Mouse (Mus musculus) brain, adult 2 months (tissue): ENCODE results near the gene Nkap.
"Not testable (repeated sequence)": the region's sequence is repeated elsewhere in the genome, so short reads cannot be mapped to it uniquely, and the experiment has no call there.

ENCODE experiments used
- DNase-seq: peaks from one replicate; pipeline ENCODE4 v3.0.0; 2011; ENCODE audit warnings: low read depth, low spot score

Gene Nkap

GRCm38 (mm10) chrX:37126671-37127358 lies at the start of gene Nkap:
Gene Nkap, plus strand, starts transcription at chrX:37126795.
- DNase-seq: peak; percentile 94

- DNase-seq: not testable (repeated sequence)
Measured at GRCm38 (mm10) chrX:37080345-37080744, 46.2 kb upstream of the Nkap start.

GRCm38 (mm10) chrX:37081194-37081593 lies 45.4 kb upstream of the Nkap start:
- DNase-seq: no peak

- peak; percentile 57 for DNase-seq
Measured at GRCm38 (mm10) chrX:37084318-37084926, 42.2 kb upstream of the Nkap start.

GRCm38 (mm10) chrX:37084927-37085660 lies 41.5 kb upstream of the Nkap start, which contains the start of gene Rpl39:
Gene Rpl39, minus strand, starts transcription at chrX:37085402.
- DNase-seq: peak; percentile 94

- no peak for DNase-seq
Measured at GRCm38 (mm10) chrX:37085665-37086064, 40.9 kb upstream of the Nkap start.

- no peak for DNase-seq
Measured at GRCm38 (mm10) chrX:37088778-37089177, 37.8 kb upstream of the Nkap start.

- DNase-seq: no peak
Measured at GRCm38 (mm10) chrX:37091457-37091856, 35.1 kb upstream of the Nkap start.

DNA sequence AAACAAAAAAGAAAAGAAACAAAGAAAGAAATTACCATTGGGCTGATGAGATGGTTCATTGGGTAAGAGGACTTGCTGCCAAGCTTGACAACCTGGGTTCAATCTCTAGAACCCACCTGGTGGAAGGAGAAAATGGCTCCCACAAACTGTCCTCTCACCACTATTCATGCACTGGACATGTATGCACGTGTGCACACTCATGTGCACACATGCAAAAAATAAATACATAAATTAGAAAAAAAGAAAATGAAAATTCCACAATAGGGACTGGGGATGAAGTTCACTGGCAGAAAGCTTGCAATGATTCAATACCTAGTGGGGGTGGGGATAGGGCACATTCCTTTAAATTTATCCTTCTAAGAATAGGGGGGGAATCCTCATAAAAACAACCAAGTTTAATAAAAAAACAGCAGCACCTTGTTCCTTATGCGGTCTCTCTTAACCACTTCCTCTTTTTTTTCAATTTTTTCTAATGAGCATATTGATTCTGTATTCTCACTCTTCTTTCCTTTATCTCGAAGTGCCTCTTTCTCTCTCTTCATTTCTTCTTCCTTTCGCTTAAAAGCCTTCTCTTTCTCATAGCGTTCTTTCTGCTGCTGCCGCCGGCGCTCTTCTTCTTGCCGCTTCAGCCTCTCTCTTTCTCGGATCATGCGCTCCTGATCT lies 31.4 kb upstream of the Nkap start:
- DNase-seq: no peak

DNA sequence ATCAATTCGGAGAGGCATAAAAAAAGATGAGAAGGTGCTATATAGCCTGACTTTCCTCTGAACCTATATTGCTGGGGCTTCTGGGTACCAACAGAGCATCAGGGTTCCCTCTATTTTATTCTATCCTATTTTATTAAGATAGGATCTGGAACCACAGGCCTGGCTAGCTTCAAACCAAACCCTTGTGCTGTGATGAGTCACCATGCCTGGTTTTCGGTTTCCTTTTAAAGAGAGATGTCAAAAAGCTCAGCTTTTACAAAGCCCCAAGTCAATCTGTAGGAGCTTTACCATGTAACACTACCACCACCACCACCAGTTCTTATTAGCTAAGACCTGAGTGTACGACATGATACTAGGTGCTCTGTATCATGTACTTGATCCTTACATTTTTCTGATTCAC lies 27.9 kb upstream of the Nkap start:
- DNase-seq: no peak

DNA sequence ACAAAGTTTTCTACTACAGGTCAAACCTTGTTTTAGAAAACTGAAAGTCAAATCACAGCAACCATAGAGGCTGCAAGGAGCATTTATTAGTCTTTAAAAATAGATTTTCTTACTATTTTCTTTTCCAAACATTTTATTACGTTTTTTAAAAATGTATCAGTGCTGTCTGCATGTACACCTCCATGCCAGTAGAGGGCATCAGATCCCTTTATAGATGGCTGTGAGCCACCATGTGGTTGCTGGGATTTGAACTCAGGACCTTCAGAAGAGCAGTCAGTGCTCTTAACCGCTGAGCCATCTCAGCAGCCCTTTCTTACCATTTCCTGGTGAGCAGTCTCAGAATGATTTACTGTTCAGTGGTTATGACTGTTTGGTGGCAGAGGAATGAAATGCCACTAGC lies 22.8 kb upstream of the Nkap start:
- DNase-seq: no peak

- no peak for DNase-seq
Measured at GRCm38 (mm10) chrX:37109526-37110192, 16.9 kb upstream of the Nkap start.

GRCm38 (mm10) chrX:37110193-37110880 lies 16.3 kb upstream of the Nkap start, which contains the start of gene Upf3b:
Gene Upf3b, minus strand, starts transcription at chrX:37110322.
- peak; percentile 98 for DNase-seq

DNA sequence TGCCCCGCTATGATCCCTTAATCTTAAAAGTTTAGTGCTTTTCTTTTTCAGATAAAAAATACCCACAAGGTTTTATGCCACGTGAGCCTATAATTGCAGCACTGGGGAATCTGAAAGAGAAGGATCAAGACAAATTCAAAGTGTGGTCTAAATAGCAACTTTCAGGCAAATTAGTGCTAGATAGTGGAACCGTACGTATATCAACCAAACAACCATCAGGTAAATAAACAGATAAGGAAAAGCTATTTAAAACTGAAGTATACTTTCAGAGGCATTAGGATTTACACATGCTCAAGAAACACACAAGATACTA lies 15.8 kb upstream of the Nkap start:
- no peak for DNase-seq

DNA sequence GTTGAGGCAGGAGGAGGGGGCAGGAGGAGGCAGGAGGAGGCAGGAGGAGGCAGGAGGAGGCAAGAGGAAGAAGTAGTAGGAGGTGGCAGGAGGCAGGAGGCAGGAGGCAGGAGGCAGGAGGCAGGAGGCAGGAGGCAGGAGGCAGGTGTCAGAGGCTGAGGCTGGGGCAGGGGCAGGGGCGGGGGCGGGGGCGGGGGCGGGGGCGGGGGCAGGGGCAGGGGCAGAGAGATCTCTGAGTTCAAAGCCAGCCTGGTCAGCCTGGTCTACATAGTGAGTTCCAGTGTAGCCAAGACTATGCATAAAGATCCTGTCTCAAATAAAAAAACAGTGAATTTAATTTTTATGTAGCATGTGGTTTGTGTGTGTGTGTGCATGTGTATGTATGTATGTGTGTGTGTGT lies 9.5 kb upstream of the Nkap start:
- DNase-seq: no peak

- no peak for DNase-seq
Measured at GRCm38 (mm10) chrX:37119585-37119984, 7.0 kb upstream of the Nkap start.

DNA sequence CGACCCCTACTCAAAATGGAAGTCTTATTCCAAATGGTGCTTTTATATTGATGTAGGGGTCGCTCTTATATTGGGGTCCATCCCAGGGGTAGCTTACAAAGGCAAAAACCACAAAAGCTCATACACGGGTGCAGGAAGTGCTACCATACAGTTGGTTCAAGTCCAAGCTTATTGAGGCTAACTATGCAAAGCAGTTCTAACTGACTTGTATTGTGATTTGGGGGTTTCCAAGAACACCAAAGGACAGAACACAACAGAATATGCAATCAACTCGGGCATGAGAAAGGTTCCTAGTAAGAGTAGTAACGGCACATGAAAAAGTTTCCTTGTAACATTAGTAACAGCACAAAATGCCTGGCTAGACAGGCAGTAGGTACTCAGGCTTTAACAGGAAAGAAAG lies 6.4 kb upstream of the Nkap start:
- no peak for DNase-seq

DNA sequence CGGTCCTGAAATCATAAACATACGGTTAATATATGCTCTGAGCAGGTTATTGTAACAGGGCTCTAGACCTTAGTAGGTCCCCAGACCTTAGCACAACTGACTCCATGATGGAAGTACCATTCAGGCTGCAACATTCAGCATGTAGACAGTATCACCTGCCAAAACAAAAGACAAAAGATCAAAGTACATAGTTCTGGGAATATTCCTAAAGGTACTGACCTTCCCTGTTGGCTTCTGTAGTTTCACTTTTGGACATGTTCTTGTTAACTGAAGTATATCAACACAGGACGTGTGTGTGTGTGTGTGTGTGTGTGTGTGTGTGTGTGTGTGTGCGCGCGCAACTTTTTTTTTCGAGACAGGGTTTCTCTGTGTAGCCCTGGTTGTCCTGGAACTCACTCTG lies 1.1 kb upstream of the Nkap start:
- DNase-seq: no peak

- no peak for DNase-seq
Measured at GRCm38 (mm10) chrX:37141732-37142131, 15.1 kb downstream of the Nkap start.

DNA sequence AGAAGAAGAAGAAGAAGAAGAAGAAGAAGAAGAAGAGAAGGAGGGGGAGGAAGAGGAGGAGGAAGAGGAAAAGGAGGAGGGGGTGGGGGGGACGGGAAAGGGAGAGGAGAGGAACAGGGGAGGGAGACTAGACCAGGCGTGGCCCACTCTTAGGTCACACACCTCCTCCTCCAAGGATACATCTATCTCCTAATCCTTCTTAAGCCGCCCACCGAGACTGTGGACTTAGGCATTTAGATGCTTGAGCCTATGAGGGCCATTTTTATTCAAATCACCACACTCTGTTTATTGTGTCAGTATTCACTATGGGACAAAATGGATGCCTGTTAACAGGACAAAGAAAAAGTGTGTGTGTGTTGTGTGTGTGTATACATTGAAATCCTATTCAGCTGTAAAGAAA lies 17.9 kb downstream of the Nkap start:
- DNase-seq: not testable (repeated sequence)

DNA sequence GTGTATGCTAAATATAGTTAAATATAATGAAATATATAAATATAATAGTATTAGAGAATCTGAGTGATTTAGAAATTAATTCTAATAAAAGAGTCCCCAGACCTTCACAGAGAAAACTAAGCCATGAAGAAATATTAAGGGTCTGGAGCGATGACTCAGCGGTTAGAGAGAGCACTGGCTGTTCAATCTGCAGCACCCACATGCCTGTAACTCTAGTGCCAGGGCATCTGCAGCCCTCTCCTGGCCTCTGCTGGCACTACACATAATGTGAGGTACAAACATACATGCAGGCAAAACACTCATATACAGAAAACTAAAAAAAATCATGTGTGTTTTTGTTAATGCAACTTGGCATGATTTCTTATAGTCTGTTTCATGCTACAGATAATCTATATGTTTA lies 18.4 kb downstream of the Nkap start:
- DNase-seq: peak; percentile 34
